Mouse (Mus musculus) E14TG2a.4 (cell line): ENCODE measurements around the gene Tor2a.

ENCODE experiments used
- H3K27me3 ChIP-seq: 2 replicates; pipeline ENCODE4 v1.6.1; 2014; ENCODE audit warnings: low read length, control low read depth; ENCODE audit not compliant: insufficient read depth
- H3K36me3 ChIP-seq: 2 replicates; pipeline ENCODE4 v1.6.1; 2014; ENCODE audit warnings: low read length, control low read depth; ENCODE audit not compliant: insufficient read depth
- H3K4me1 ChIP-seq: replicated peaks from 2 replicates; pipeline ENCODE4 v1.6.1; 2014; ENCODE audit warnings: low read depth, low read length, control low read depth
- H3K4me3 ChIP-seq: replicated peaks from 2 replicates; pipeline ENCODE4 v1.5.1; 2014; ENCODE audit warnings: mild to moderate bottlenecking, low read length
- H3K9me3 ChIP-seq: 2 replicates; pipeline ENCODE4 v1.6.1; 2014; ENCODE audit warnings: low read length, control low read depth
- CTCF ChIP-seq: conservative IDR thresholded peaks from 2 replicates; pipeline ENCODE4 v1.5.1; 2014; ENCODE audit warnings: low read length
- NANOG ChIP-seq: IDR thresholded peaks from 2 replicates; pipeline ENCODE4 v1.6.1; 2014; ENCODE audit warnings: borderline replicate concordance, low read length, mixed read lengths
- POU5F1 ChIP-seq: IDR thresholded peaks from 2 replicates; pipeline ENCODE4 v1.6.1; 2014; ENCODE audit warnings: low read length, borderline replicate concordance

Gene Tor2a

DNA sequence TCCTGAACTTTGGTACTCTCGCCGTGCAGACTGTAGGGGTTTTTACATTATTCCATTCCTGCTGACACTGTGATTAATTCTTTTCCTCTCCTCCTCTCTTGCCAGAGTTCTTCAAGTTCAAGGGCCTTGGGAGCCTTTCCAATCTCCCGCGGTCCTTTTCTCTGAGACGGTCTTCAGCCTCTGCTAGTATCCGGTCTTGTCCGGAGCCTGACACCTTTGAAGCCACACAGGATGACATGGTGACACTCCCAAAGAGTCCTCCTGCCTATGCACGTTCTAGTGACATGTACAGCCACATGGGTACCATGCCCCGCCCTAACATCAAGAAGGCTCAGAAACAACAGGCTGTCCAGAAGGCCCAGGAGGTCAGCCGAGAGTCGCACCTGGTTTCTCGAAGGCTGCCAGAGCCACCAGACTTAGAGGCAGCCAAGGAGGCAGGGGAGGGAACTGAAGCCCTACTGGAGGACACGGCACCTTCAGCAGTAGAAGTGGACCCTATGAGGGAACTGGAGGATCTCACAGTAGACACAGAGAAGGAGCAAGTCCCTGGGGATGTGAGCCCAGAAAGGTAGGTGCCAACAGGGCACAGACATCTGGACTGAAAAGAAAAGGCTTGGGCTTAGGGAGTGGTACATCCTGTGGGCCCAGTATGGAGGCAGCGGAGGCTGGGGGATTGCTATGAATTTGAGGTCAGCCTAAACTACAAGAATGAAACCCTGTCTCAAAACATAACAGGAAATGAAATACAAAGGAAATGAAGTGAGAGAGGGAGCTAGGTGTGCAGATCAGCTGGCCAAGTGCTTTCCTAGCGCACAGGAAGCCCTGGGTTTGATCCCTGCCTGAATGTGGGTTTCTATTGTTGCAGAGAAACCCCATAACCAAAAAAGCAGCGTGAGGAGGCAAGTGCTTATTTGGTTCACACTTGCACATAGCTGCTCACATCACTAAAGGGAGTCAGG lies 31.9 kb upstream of the Tor2a start:
- no peaks in the 10 kb centered on the region for H3K27me3 ChIP-seq
- no peaks in the 10 kb centered on the region for H3K36me3 ChIP-seq
- no peaks in the 10 kb centered on the region for H3K9me3 ChIP-seq
- H3K4me3 ChIP-seq, result no peak overlapping the region
- TF ChIP-seq NANOG (no peak), POU5F1 (no peak), CTCF (no peak)
- H3K4me1 ChIP-seq, result peaks cover 49% of the 10 kb centered on the region

DNA sequence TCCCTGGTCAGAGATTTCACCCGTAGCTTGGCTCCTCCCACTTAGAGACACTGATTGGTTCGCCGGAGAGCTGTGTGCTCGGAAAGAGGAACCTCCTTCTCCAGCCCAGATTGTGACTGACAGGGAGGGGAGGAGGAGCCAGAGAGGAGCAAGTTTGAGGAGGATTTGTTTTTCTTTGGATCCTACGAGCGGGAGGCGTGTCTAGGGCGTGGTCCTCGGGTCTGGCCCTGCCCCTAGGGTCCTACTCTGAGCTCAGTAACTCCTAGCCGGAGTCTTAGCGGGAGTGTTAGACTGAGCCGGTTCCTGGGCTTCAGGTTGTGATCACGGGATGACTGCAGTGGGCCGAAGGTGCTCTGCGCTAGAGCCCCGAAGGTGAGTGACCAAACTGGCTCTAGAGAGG lies 29.6 kb upstream of the Tor2a start:
- TF ChIP-seq CTCF (no peak), POU5F1 (no peak), NANOG (no peak)
- no peaks in the 10 kb centered on the region for H3K36me3 ChIP-seq
- peak overlapping the region; percentile 41; the same call in 1 of the 2 replicates for H3K4me3 ChIP-seq
- H3K9me3 ChIP-seq, result no peaks in the 10 kb centered on the region
- H3K27me3 ChIP-seq, result peaks cover 7% of the 10 kb centered on the region; the same call in 1 of the 2 replicates
- H3K4me1 ChIP-seq, result peaks cover 38% of the 10 kb centered on the region

DNA sequence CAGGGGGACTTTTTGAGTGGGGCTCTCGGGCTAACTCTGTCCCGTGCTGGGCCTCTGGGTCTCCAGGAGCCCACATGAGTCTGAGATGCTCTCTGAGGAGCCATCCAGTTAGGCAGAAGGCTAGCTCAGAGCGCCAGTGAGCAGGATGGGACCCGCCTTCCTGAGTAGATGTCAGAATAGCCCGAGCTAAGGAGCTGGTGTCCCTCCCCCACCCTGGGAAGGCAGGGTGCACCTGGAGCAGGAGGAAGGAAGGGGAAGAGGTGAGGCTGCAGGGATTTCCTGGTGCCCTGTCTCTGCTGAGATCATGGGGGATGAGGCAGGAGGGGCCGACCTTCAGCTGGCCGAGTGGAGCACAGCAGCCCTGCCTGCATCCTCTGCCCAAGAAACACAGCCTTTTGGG lies 28.6 kb upstream of the Tor2a start:
- Histone ChIP-seq H3K4me1 (peaks cover 38% of the 10 kb centered on the region), H3K27me3 (peaks cover 7% of the 10 kb centered on the region; the same call in 1 of the 2 replicates)
- TF ChIP-seq CTCF (no peak), NANOG (no peak), POU5F1 (no peak)

DNA sequence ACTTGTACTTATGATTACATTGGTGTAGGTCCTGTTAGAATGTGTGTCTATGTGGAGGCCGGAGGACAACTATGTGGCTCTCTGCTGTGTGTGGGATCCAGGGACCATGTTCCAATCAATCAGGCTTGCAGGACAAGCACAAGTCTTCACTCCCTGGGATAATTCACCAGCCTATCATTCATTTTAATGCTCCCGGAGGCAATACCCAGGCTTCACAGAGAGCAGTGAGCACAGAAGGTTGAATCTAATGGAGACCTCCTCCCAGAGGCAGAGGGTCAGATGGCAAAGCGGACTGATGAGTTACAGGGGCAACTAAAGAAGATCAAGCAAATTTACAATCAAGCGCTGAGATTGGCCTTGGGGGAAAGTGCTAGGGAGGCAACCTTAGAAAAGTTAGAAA lies 27.5 kb upstream of the Tor2a start:
- no peak for TF ChIP-seq POU5F1
- TF ChIP-seq NANOG, result no peak
- TF ChIP-seq CTCF, result no peak

More for the DNA sequence above, 28.6 kb upstream of the Tor2a start:
- no peaks in the 10 kb centered on the region for H3K9me3 ChIP-seq
- no peaks in the 10 kb centered on the region for H3K36me3 ChIP-seq
- H3K4me3 ChIP-seq, result peak overlapping the region; percentile 18; the same call in 1 of the 2 replicates

DNA sequence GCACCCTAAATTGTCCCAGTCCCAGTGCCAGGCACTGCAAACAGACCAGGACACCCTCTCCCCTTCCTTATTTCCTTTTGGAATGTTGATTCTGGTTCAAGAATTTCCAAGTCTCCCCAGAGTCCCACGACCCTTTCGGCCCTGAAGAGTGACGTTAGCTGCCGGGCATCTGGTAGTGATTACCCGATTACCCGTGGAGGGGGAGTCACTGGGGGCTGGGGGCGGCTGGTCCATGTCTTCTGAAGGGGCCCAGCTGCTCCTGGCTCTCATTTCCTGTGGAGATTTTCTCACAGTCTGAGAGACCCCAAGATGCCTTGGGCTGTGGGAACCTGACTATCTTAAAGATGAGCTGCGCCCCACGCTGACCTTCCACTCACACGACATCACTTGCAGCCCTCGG lies 26.2 kb upstream of the Tor2a start:
- TF ChIP-seq NANOG (no peak), CTCF (no peak)
- Histone ChIP-seq H3K9me3 (no peaks in the 10 kb centered on the region), H3K27me3 (peaks cover 7% of the 10 kb centered on the region; the same call in 1 of the 2 replicates), H3K4me1 (peaks cover 35% of the 10 kb centered on the region), H3K4me3 (no peak overlapping the region), H3K36me3 (no peaks in the 10 kb centered on the region)

More for the DNA sequence above, 27.5 kb upstream of the Tor2a start:
- Histone ChIP-seq H3K4me3 (no peak overlapping the region), H3K9me3 (no peaks in the 10 kb centered on the region), H3K36me3 (no peaks in the 10 kb centered on the region), H3K27me3 (peaks cover 7% of the 10 kb centered on the region; the same call in 1 of the 2 replicates), H3K4me1 (peaks cover 40% of the 10 kb centered on the region)

DNA sequence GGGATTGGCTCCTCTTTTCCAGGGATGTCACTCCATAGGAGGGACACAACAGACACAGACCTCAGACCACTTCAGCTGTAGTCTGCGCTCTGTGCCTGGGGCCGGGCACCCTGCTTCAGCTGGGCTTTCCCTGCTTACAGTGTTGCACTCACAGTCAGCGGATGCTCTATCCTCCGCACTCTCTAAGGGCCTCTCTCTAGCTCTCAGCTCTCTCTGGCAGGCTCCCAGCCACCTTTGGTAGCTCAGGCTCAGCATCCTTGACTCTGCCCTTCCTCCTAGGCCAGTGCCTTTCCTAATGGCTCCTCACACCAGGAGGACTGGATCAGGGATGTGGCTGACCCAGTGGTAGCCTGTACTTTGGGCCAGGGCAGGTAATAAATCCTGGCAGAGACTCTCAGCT lies 25.1 kb upstream of the Tor2a start:
- TF ChIP-seq POU5F1 (no peak), CTCF (no peak), NANOG (no peak)
- H3K4me1 ChIP-seq, result peaks cover 33% of the 10 kb centered on the region
- H3K9me3 ChIP-seq, result peaks cover 7% of the 10 kb centered on the region
- peaks cover 12% of the 10 kb centered on the region for H3K27me3 ChIP-seq
- H3K4me3 ChIP-seq, result no peak overlapping the region
- no peaks in the 10 kb centered on the region for H3K36me3 ChIP-seq

DNA sequence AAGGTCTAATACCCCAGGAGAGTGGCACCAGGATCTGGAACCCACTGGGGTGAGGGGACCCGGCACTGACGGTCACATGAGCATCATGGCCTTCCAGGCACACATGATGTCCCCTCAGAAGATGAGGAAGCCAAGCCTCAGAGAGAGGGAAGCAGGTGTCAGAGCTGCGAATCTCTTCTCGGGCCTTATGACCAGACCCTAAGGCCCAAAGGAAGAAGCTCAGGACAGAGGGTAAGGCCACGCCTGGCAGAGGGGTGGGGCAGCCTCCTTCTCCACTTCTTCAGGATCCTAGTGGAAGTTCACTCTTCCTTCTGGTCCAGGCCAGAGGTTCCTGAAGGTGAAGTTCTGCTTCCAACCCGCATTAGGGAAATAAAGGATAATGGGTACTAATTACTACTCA lies 24.3 kb upstream of the Tor2a start:
- peaks cover 15% of the 10 kb centered on the region for H3K9me3 ChIP-seq
- no peaks in the 10 kb centered on the region for H3K36me3 ChIP-seq
- H3K4me3 ChIP-seq, result no peak overlapping the region
- TF ChIP-seq NANOG (no peak), CTCF (no peak), POU5F1 (no peak)
- H3K27me3 ChIP-seq, result peaks cover 15% of the 10 kb centered on the region
- H3K4me1 ChIP-seq, result peaks cover 28% of the 10 kb centered on the region

DNA sequence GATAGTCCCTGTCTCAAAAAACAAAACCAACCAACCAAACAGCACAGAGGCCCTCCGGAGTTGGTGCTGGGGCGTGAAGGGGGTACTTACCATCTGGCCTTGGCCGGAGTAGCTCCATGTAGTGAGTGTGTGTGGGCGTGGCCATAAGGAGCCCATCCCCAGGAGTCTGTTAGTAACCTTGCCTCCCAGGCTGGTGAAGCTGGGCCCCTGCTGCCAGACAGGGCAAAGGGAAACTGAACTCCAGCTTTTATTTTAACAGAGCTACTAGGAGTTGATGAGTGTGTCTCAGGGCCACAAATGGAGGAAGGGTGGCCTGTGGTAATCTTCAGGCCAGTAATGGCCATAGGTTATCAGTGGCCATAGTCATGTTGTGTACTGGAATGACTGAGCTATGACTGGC lies 22.6 kb upstream of the Tor2a start:
- peaks cover 17% of the 10 kb centered on the region for H3K9me3 ChIP-seq
- peaks cover 18% of the 10 kb centered on the region for H3K27me3 ChIP-seq
- peaks cover 16% of the 10 kb centered on the region for H3K4me1 ChIP-seq
- H3K36me3 ChIP-seq, result no peaks in the 10 kb centered on the region
- TF ChIP-seq CTCF, result no peak
- no peak for TF ChIP-seq NANOG
- no peak for TF ChIP-seq POU5F1
- no peak overlapping the region for H3K4me3 ChIP-seq
